Mouse (Mus musculus): ENCODE measurements around the gene Nkx1-2.

DNA sequence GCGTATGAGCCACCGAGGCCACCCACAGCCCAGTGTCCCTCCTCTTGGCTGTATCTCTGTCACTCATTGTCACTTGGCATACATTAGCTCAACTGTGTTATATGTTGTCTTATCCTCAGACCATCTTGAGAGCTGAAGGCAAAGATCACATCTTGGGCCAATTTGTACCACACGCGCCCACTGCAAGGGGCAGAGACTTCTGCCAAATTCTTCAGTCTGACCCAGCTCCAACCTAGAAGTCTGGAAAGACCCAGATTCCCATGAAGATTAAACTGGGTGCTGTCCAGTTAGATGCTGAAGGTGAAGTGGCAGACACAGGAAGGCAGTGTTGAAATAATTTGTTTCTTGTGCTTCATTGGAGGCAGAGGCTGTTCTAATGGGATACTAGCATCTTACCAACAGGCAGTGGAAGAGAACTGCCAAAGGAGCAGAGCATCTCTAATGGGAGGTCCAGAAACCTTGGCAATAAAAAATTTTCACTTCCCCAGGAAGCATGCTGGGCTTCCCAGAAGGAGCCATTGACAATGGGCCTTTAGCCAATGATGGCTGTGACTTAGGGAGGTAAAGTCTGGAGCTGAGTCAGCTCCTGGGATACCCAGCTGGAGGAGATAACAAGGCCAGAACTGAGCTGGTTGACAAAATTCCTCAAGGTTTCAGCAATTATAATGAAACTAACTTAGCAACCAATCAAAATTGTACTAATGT lies 9.0 kb upstream of the Nkx1-2 start:
- TF ChIP-seq CTCF (conservative IDR thresholded peaks at IDR 0.05 in 1 of 2, IDR thresholded peaks at IDR 0.05 in 1 of 2; ENCODE audit: low read depth in 2 of 2, low read length in 2 of 2) (no peak), MAZ (IDR thresholded peaks at IDR 0.05; ENCODE audit: low read depth, low read length) (no peak), ZKSCAN1 (IDR thresholded peaks at IDR 0.05; ENCODE audit: borderline replicate concordance, low read depth, low read length) (no peak)
